Mouse (Mus musculus) heart, postnatal 0 days (tissue): Measurements from ENCODE around the gene Olfr328.

Source experiments
- CTCF ChIP-seq: IDR thresholded peaks from 2 replicates; pipeline ENCODE4 v1.5.1; 2016; ENCODE audit warnings: antibody characterized with exemption, control low read depth, low read depth
- EP300 ChIP-seq: IDR thresholded peaks from 2 replicates; pipeline ENCODE4 v1.6.1; 2016; ENCODE audit warnings: antibody characterized with exemption, low read depth

GRCm38 (mm10) chr11:58602800-58603560 is 47.5 kb upstream of the Olfr328 start:
- no peak for TF ChIP-seq CTCF
- no peak for TF ChIP-seq EP300
